ENCODE assay signal across 24 mouse cellular contexts in genomic region chr4:88015765-88016164, GRCm38 (mm10). TPM values are rescaled to one million over a fixed set of nuclear protein-coding genes. Genes with fewer than 3 reads are reported as not detected.
A peak's percentile ranks its signal among the peaks of the same experiment; 100 is the strongest.
DNase-seq lines count a peak whose midpoint lies in the region; ATAC-seq and TF ChIP-seq lines count a peak whose summit lies in the region.
"Had no signal": no experiment of that assay in that cellular context is flagged by ENCODE, and none has a peak within 500 bp of the region (broad histone marks: within the 10 kb centered on the region; RNA-seq: fewer than 3 reads in every experiment).

No protein-coding gene starts in this region.

- no peaks in the 10 kb centered on the region for H3K27me3 ChIP-seq in heart, embryonic 13.5 days (replicated peaks)
- H3K27me3 ChIP-seq in MEL (ENCODE audit: control insufficient read depth in 1 of 2, insufficient read depth in 2 of 2, low read length in 2 of 2), result no peaks in the 10 kb centered on the region
- H3K27me3 ChIP-seq in hindbrain, embryonic 12.5 days, result no peaks in the 10 kb centered on the region
- H3K27me3 ChIP-seq: liver, embryonic 13.5 days; midbrain, embryonic 13.5 days; neural tube, embryonic 12.5 days had no signal

- WGBS in heart, embryonic 13.5 days, result 50% methylated on average over 5 of the region's 5 CpGs
- WGBS in hindbrain, embryonic 12.5 days, result 91% methylated on average over 5 of the region's 5 CpGs

- H3K4me3 ChIP-seq in heart, embryonic 13.5 days, result no peak overlapping the region
- peak overlapping the region in 1 of 2 experiments; percentile 12; a peak in 1 of 4 replicates for H3K4me3 ChIP-seq in MEL (ENCODE audit: control insufficient read depth in 1 of 2, insufficient read depth in 1 of 2, low read depth in 2 of 2, low read length in 2 of 2)
- no peak overlapping the region for H3K4me3 ChIP-seq in hindbrain, embryonic 12.5 days
- H3K4me3 ChIP-seq: left cerebral cortex, adult 2 months; liver, embryonic 13.5 days; midbrain, embryonic 13.5 days; neural tube, embryonic 12.5 days had no signal

- no peak for TF ChIP-seq CTCF in MEL (IDR thresholded peaks at IDR 0.05 in 2 of 3, conservative IDR thresholded peaks at IDR 0.05 in 1 of 3; ENCODE audit: control insufficient read depth in 1 of 3, insufficient read depth in 1 of 3, low read depth in 2 of 3, low read length in 3 of 3, poor library complexity in 1 of 3, severe bottlenecking in 1 of 3)

- H3K9me3 ChIP-seq in heart, embryonic 13.5 days, result no peaks in the 10 kb centered on the region
- H3K9me3 ChIP-seq in MEL (replicated peaks; ENCODE audit: insufficient read depth, low read length), result no peaks in the 10 kb centered on the region
- no peaks in the 10 kb centered on the region for H3K9me3 ChIP-seq in hindbrain, embryonic 12.5 days (replicated peaks)
- H3K9me3 ChIP-seq: liver, embryonic 13.5 days; midbrain, embryonic 13.5 days; neural tube, embryonic 12.5 days had no signal

- peaks cover 2% of the 10 kb centered on the region; the same call in 1 of the 2 replicates for H3K79me2 ChIP-seq in MEL (ENCODE audit: control insufficient read depth, insufficient read depth, low read length, poor library complexity)

- peaks cover 63% of the 10 kb centered on the region for H3K4me1 ChIP-seq in heart, embryonic 13.5 days
- peaks cover 12 to 16% of the 10 kb centered on the region in 2 experiments for H3K4me1 ChIP-seq in MEL (ENCODE audit: control insufficient read depth in 1 of 2, insufficient read depth in 2 of 2, low read length in 2 of 2)
- H3K4me1 ChIP-seq in hindbrain, embryonic 12.5 days, result peaks cover 49% of the 10 kb centered on the region

- H3K27ac ChIP-seq in heart, embryonic 13.5 days (replicated peaks), result no peak overlapping the region
- H3K27ac ChIP-seq in MEL (ENCODE audit: control insufficient read depth, low read depth, low read length), result peak overlapping the region; percentile 15
- H3K27ac ChIP-seq in hindbrain, embryonic 12.5 days, result no peak overlapping the region
- H3K27ac ChIP-seq: kidney, postnatal 0 days; left cerebral cortex, adult 2 months; liver, embryonic 13.5 days; midbrain, embryonic 13.5 days; neural tube, embryonic 12.5 days had no signal

- no peak for ATAC-seq in heart, embryonic 13.5 days (ENCODE audit: extremely low read depth, insufficient number of reproducible peaks, low FRiP score, low TSS enrichment)
- ATAC-seq in megakaryocyte-erythroid progenitor cell, adult 5-6 weeks (replicated peaks; ENCODE audit: low FRiP score, low TSS enrichment, poor library complexity, severe bottlenecking), result 0 out of 2 replicates have a peak, but pooled peaks have one; percentile 3
- no peak for ATAC-seq in hindbrain, embryonic 12.5 days (ENCODE audit: low FRiP score)
- ATAC-seq: hindbrain, embryonic 16.5 days; midbrain, embryonic 13.5 days had no signal

- peak overlapping the region; percentile 58 for H3K9ac ChIP-seq in heart, embryonic 13.5 days
- peak overlapping the region; percentile 0; the same call in 1 of the 2 replicates for H3K9ac ChIP-seq in MEL (ENCODE audit: control insufficient read depth, low read depth, low read length, poor library complexity, severe bottlenecking)
- no peak overlapping the region for H3K9ac ChIP-seq in hindbrain, embryonic 12.5 days
- H3K9ac ChIP-seq: liver, embryonic 13.5 days; midbrain, embryonic 13.5 days; neural tube, embryonic 12.5 days had no signal

- no peak for TF ChIP-seq POLR2A in MEL (IDR thresholded peaks at IDR 0.05; ENCODE audit: control insufficient read depth in 1 of 2, insufficient read depth in 1 of 2, low read depth in 1 of 2, low read length in 2 of 2, poor library complexity in 1 of 2)

- 0 out of 4 replicates have a peak, but pooled peaks of 1 of the 2 experiments have one; percentile 10 for TF ChIP-seq EP300 in MEL (IDR thresholded peaks at IDR 0.05; ENCODE audit: low read depth in 1 of 2, low read length in 2 of 2)

- H3K4me2 ChIP-seq in heart, embryonic 13.5 days, result peak overlapping the region; percentile 58
- H3K4me2 ChIP-seq in hindbrain, embryonic 12.5 days (replicated peaks), result no peak overlapping the region
- H3K4me2 ChIP-seq: liver, embryonic 13.5 days; midbrain, embryonic 13.5 days; neural tube, embryonic 12.5 days had no signal

- no peak for DNase-seq in heart, adult 18-20 months
- peak; percentile 34 for DNase-seq in CD4-positive helper T cell, adult 2 months (ENCODE audit: low read depth, low spot score)
- peak; percentile 64 for DNase-seq in MEL (ENCODE audit: low read depth, low spot score)
- no peak for DNase-seq in right cerebral cortex, adult 18-20 months
- DNase-seq: adrenal gland, adult 2 months; B cell, adult 2 months; cerebellum, adult 11 months; cerebellum, adult 9-11 months; gastrocnemius, postnatal 36 days; heart, postnatal 4 days; kidney, adult 11 months; liver, embryonic 13.5 days; lung, adult 2 months; lung, postnatal 14 days; right cerebral cortex, postnatal 25 days; spleen, adult 18-20 months had no signal

- H3K36me3 ChIP-seq in heart, embryonic 13.5 days, result peaks cover 10% of the 10 kb centered on the region
- H3K36me3 ChIP-seq in MEL (ENCODE audit: control insufficient read depth in 1 of 2, insufficient read depth in 2 of 2, low read length in 2 of 2), result peaks cover 0 to 27% of the 10 kb centered on the region in 2 experiments; a peak in 2 of 4 replicates
- H3K36me3 ChIP-seq in hindbrain, embryonic 12.5 days, result peaks cover 6% of the 10 kb centered on the region
- H3K36me3 ChIP-seq: liver, embryonic 13.5 days; neural tube, embryonic 12.5 days had no signal

- no peak; the same call in 1 of the 2 replicates for TF ChIP-seq RAD21 in MEL (IDR thresholded peaks at IDR 0.05; ENCODE audit: low read depth, low read length)

TF ChIP-seq in MEL, 35 proteins besides CTCF, POLR2A, EP300 and RAD21:
- TF ChIP-seq MYC (IDR thresholded peaks at IDR 0.05; ENCODE audit: low read depth, low read length) (no peak), ZKSCAN1 (IDR thresholded peaks at IDR 0.05; ENCODE audit: low read depth, low read length) (no peak), POLR2AphosphoS2 (IDR thresholded peaks at IDR 0.05; ENCODE audit: low read length) (no peak), CHD2 (IDR thresholded peaks at IDR 0.05; ENCODE audit: low read length) (no peak), NELFE (IDR thresholded peaks at IDR 0.05; ENCODE audit: low read depth, low read length) (no peak), E2F4 (IDR thresholded peaks at IDR 0.05; ENCODE audit: borderline replicate concordance, low read depth, low read length) (no peak), USF1 (IDR thresholded peaks at IDR 0.05; ENCODE audit: low read depth, low read length) (no peak), CHD1 (IDR thresholded peaks at IDR 0.05; ENCODE audit: low read depth, low read length) (no peak), ETS1 (IDR thresholded peaks at IDR 0.05; ENCODE audit: low read depth, low read length) (peak; percentile 61; the same call in 1 of the 2 replicates), GABPA (IDR thresholded peaks at IDR 0.05; ENCODE audit: low read depth, low read length) (no peak), USF2 (IDR thresholded peaks at IDR 0.05; ENCODE audit: borderline replicate concordance in 1 of 2, insufficient read depth in 1 of 2, low read depth in 1 of 2, low read length in 2 of 2) (no peak), KAT2A (conservative IDR thresholded peaks at IDR 0.05; ENCODE audit: low read depth, low read length) (no peak), ZMIZ1 (IDR thresholded peaks at IDR 0.05; ENCODE audit: low read depth, low read length) (no peak), RCOR1 (IDR thresholded peaks at IDR 0.05; ENCODE audit: low read depth, low read length) (peak; percentile 90), SIN3A (IDR thresholded peaks at IDR 0.05; ENCODE audit: low read length) (peak; percentile 25), MAFK (IDR thresholded peaks at IDR 0.05; ENCODE audit: borderline replicate concordance, low read depth, low read length) (no peak), JUND (IDR thresholded peaks at IDR 0.05; ENCODE audit: low read depth, low read length) (no peak), MAZ (IDR thresholded peaks at IDR 0.05; ENCODE audit: low read depth, low read length) (no peak), GATA1 (IDR thresholded peaks at IDR 0.05; ENCODE audit: low read depth, low read length) (peak; percentile 55; the same call in 1 of the 2 replicates)

RNA-seq across cellular contexts. Expression of gene Mllt3, which starts 17.4 kb away (rescaled TPM):
- polyA plus RNA-seq in heart, embryonic 13.5 days (2015; fragmentation: Nextera tagmentation; extraction: Ambion mirVana), result 40.1 and 43.9 TPM in 2 replicates
- total RNA-seq in heart, adult 18-20 months (2021), result 10 to 100 TPM; 13.1 to 20.1 TPM
- 15.4 and 26.6 TPM in 2 replicates for total RNA-seq in MEL (2012; rRNA removed)
- 10 to 100 TPM in 1 of 2 experiments, not detected in 1; 75.3 TPM for polyA plus RNA-seq in MEL (2012; ENCODE audit: insufficient read depth in 1 of 2, insufficient read length in 2 of 2, low read depth in 1 of 2, low replicate concordance in 2 of 2, missing spikeins in 1 of 2)
- total RNA-seq in megakaryocyte-erythroid progenitor cell, adult 5-6 weeks (2014; fragmentation: Nextera tagmentation), result 74.7 and 95.2 TPM in 2 replicates
- 83.6 and 125 TPM in 2 replicates for total RNA-seq in megakaryocyte-erythroid progenitor cell, adult 5-6 weeks (2017)
- polyA plus RNA-seq in hindbrain, embryonic 12.5 days (2016; fragmentation: Nextera tagmentation; extraction: Ambion mirVana), result 89.8 and 103 TPM in 2 replicates

Comparison
In these comparisons a context has a peak if more than half of its experiments do, and no peak if none do; other contexts are left out.
1. DNase-seq: peak in CD4-positive helper T cell, adult 2 months (single experiment) and MEL (single experiment); none in heart, adult 18-20 months (0 of 2) and right cerebral cortex, adult 18-20 months (single experiment).